Mouse (Mus musculus) stomach, embryonic 14.5 days (tissue): ENCODE measurements around the gene Prelid3b. TPM values are rescaled to one million over a fixed set of nuclear protein-coding genes. Genes with fewer than 3 reads are reported as not detected.

Source experiments
- ATAC-seq: fragments of 200-750 bp; cut with Nextera tagmentation; 2 replicates; pipeline ENCODE4 v1.8.0; 2017; ENCODE audit warnings: low read depth, moderate TSS enrichment; ENCODE audit not compliant: insufficient number of reproducible peaks, insufficient read depth, low FRiP score
- H3K27ac ChIP-seq: fragments of 300-500 bp; sonication (generic); 2 replicates; pipeline ENCODE4 v1.5.1; 2014; ENCODE audit warnings: mild to moderate bottlenecking, low read length, moderate library complexity, mixed read lengths
- H3K27me3 ChIP-seq: fragments of 300-500 bp; sonication (generic); 2 replicates; pipeline ENCODE4 v1.6.1; 2014; ENCODE audit warnings: low read length, control low read depth, mixed read lengths; ENCODE audit not compliant: control insufficient read depth, insufficient read depth
- H3K36me3 ChIP-seq: fragments of 300-500 bp; sonication (generic); 2 replicates; pipeline ENCODE4 v1.6.1; 2014; ENCODE audit warnings: mild to moderate bottlenecking, control low read depth, low read length, moderate library complexity, mixed read lengths; ENCODE audit not compliant: control insufficient read depth, insufficient read depth
- H3K4me1 ChIP-seq: fragments of 300-500 bp; sonication (generic); 2 replicates; pipeline ENCODE4 v1.6.1; 2014; ENCODE audit warnings: low read length, control low read depth, mixed read lengths; ENCODE audit not compliant: control insufficient read depth, insufficient read depth
- H3K4me2 ChIP-seq: fragments of 300-500 bp; sonication (generic); replicated peaks from 2 replicates; pipeline ENCODE4 v1.6.1; 2014; ENCODE audit warnings: low read depth, low read length, control low read depth
- H3K4me3 ChIP-seq: fragments of 300-500 bp; sonication (generic); 2 replicates; pipeline ENCODE4 v1.5.1; 2014; ENCODE audit warnings: low read depth, low read length, control low read depth
- H3K9ac ChIP-seq: fragments of 300-500 bp; sonication (generic); replicated peaks from 2 replicates; pipeline ENCODE4 v1.6.1; 2014; ENCODE audit warnings: low read depth, mild to moderate bottlenecking, control low read depth, low read length, moderate library complexity, mixed read lengths
- H3K9me3 ChIP-seq: fragments of 300-500 bp; sonication (generic); 2 replicates; pipeline ENCODE4 v1.6.1; 2016; ENCODE audit warnings: low read depth, low read length, control low read depth; ENCODE audit not compliant: control insufficient read depth
- WGBS: fragments of 180-500 bp; shearing (Covaris S2); extraction: QIAGEN DNeasy Blood & Tissue Kit; methylation state at CpG from one replicate; pipeline ENCODE4 v1.1.7; 2014; 5-methylcytosine and 5-hydroxymethylcytosine counted together
- polyA plus RNA-seq: library from polyadenylated mRNA; unstranded; fragments of >200 nt; fragmentation: Nextera tagmentation; extraction: Ambion mirVana; gene quantifications from 2 replicates; pipeline ENCODE4 v1.2.1, GENCODE M21; 2014

Prelid3b gene
- 99.9 and 101 TPM in 2 replicates for polyA plus RNA-seq

DNA sequence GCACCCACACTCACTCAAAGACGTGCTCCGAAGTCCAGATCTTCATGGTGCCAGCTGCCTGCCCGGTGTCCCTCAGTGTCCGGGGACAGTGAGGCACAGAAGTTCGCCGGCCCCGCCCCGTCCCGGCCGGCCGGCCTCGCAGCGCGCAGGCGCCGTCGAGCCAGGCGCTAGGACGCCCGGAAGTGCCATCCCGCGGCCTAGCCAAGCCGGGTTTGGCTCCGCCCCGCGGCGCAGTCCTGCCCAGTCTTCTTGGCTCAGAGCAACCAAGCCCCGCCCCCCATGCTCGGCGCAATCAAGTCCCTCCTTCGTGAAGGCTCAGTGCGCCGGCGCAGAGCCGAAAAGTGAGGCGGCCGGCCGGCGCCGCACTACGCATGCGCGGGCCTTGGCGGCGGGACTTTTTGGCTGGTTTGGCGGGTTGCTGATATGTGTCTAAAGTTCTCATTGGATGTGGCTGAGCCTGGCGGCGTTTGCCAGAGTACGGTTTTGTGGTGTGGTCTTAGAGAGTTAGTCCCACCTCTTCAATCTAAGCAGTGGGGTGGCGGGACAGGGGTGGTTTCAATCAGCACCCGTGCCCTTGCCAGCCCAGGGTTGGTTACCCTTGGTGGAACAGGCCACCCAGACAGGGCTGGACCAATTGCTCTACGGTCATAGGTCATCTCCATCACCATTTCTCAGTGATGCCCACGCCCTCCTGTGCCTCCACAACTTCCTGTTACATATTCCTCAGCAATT, at the start of gene Prelid3b:
Prelid3b (minus strand) TSS at position 264 of the 732 bp plus-strand sequence.
- peak within 1 kb of the TSS; percentile 81 for H3K9ac ChIP-seq
- H3K4me1 ChIP-seq, result peaks cover 14% of the 10 kb centered on the region; the same call in 1 of the 2 replicates
- peak within 1 kb of the TSS; percentile 73 for H3K4me2 ChIP-seq
- peak within 1 kb of the TSS; percentile 68 for H3K4me3 ChIP-seq
- H3K36me3 ChIP-seq, result peaks cover 11% of the 10 kb centered on the region
- ATAC-seq, result peak; percentile 96
- H3K27me3 ChIP-seq, result no peaks in the 10 kb centered on the region
- peak within 1 kb of the TSS; percentile 69; the same call in 1 of the 2 replicates for H3K27ac ChIP-seq
- under 1% methylated on average over 53 of the region's 53 CpGs for WGBS
- H3K9me3 ChIP-seq, result no peaks in the 10 kb centered on the region

DNA sequence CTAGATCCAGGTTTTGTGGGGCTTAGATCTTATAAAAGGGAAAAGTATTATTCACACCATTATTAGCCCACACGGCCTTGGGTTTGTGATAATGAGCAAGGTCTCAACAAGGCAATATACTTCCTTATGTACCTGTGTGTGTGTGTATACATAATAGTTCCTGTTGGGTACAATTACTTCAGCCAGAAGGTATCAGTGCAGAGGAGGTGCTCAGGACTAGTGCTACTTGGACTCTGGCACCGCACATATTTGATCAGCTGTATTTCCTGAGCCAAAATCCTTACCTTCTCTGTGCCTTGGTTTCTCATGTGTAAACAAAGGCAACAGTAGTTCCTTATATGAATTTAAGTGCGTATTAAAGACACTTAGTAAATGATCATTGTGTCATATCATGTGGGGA, 49.3 kb upstream of the Prelid3b start:
- Histone ChIP-seq H3K9ac (no peak overlapping the region), H3K27ac (no peak overlapping the region), H3K4me2 (no peak overlapping the region), H3K4me3 (no peak overlapping the region), H3K36me3 (no peaks in the 10 kb centered on the region), H3K9me3 (no peaks in the 10 kb centered on the region), H3K4me1 (no peaks in the 10 kb centered on the region), H3K27me3 (no peaks in the 10 kb centered on the region)
- 81% methylated on average over 3 of the region's 3 CpGs for WGBS
- ATAC-seq, result no peak

- H3K4me3 ChIP-seq, result no peak overlapping the region
- H3K4me2 ChIP-seq, result no peak overlapping the region
- ATAC-seq, result no peak
- no peaks in the 10 kb centered on the region for H3K36me3 ChIP-seq
- no peaks in the 10 kb centered on the region for H3K4me1 ChIP-seq
- no peak overlapping the region for H3K9ac ChIP-seq
- no peaks in the 10 kb centered on the region for H3K9me3 ChIP-seq
- 66% methylated on average over 8 of the region's 8 CpGs for WGBS
- no peaks in the 10 kb centered on the region for H3K27me3 ChIP-seq
- no peak overlapping the region for H3K27ac ChIP-seq
Measured at GRCm38 (mm10) chr2:174517141-174518079, 44.5 kb upstream of the Prelid3b start.

DNA sequence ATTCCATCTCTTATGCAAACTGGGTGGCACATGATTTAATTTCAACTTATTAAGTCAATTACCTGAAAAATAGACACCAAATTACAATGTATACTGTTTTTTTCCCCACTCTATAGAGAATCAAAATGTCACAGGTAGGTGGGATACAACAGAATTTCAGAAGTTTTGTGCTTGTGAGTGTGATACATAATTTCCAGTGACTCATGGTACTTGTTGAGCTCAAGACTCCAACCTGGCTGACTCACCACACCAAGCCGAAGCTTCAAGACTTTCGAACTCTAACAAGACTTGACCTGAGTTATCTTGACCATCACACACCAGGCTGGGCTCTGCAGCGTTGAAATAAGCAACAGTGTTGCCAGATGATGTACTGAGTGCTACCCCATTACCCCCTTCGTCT, 42.0 kb upstream of the Prelid3b start:
- H3K4me1 ChIP-seq, result no peaks in the 10 kb centered on the region
- H3K4me3 ChIP-seq, result no peak overlapping the region
- H3K4me2 ChIP-seq, result no peak overlapping the region
- no peaks in the 10 kb centered on the region for H3K36me3 ChIP-seq
- 76% methylated on average over 4 of the region's 4 CpGs for WGBS
- no peaks in the 10 kb centered on the region for H3K9me3 ChIP-seq
- H3K27me3 ChIP-seq, result no peaks in the 10 kb centered on the region
- H3K9ac ChIP-seq, result no peak overlapping the region
- no peak overlapping the region for H3K27ac ChIP-seq
- ATAC-seq, result no peak

DNA sequence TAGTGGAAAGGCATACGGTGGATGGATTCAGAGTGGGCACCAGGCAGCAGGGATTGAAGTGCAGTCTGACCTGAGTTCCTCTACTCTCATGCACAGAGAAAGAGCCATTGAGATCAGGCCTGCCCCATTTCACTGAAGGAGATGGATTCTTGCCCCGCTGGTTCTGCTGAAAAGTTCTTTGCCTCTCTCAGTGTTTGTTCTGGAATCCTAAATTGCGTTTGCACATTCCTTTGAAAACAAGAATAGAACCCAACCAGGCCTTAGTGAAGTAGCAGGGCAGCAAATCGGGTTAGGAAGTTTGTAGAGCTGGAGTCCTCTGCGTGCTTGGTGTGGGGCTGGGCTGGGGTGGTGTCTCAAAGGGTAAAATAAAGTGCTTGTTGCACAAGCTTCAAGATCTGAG, 40.9 kb upstream of the Prelid3b start:
- Histone ChIP-seq H3K27me3 (no peaks in the 10 kb centered on the region), H3K36me3 (no peaks in the 10 kb centered on the region), H3K4me1 (no peaks in the 10 kb centered on the region), H3K9ac (no peak overlapping the region), H3K9me3 (no peaks in the 10 kb centered on the region), H3K4me2 (no peak overlapping the region), H3K4me3 (no peak overlapping the region), H3K27ac (no peak overlapping the region)
- 74% methylated on average over 5 of the region's 5 CpGs for WGBS
- no peak for ATAC-seq

- Histone ChIP-seq H3K9me3 (no peaks in the 10 kb centered on the region), H3K27ac (no peak overlapping the region), H3K4me2 (no peak overlapping the region), H3K4me1 (no peaks in the 10 kb centered on the region), H3K27me3 (no peaks in the 10 kb centered on the region), H3K36me3 (no peaks in the 10 kb centered on the region), H3K9ac (no peak overlapping the region), H3K4me3 (no peak overlapping the region)
- 88% methylated on average over 8 of the region's 8 CpGs for WGBS
- ATAC-seq, result no peak
Measured at GRCm38 (mm10) chr2:174509825-174510224, 36.9 kb upstream of the Prelid3b start.

DNA sequence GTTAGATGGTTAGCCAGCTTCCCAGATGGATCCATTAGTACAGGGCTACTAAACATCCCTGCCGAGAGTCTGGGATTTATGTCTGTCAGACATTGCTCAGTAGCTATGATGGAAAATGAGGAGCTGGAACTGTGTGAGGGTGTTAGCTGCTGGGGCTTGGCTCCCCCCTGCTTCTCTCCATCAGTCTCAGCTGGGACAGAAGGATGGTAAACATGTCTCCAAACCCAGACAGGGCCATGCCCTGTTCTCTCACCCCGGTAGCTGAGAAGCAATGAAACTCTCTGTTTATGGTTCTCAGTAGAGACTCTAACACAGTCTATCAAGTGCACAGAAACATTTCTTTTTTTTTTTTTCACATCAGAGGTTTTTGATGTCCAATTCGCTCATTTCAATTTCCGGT, 35.1 kb upstream of the Prelid3b start:
- Histone ChIP-seq H3K27me3 (no peaks in the 10 kb centered on the region), H3K36me3 (no peaks in the 10 kb centered on the region), H3K4me3 (no peak overlapping the region), H3K4me1 (no peaks in the 10 kb centered on the region), H3K27ac (no peak overlapping the region), H3K9ac (no peak overlapping the region), H3K4me2 (no peak overlapping the region), H3K9me3 (no peaks in the 10 kb centered on the region)
- ATAC-seq, result no peak
- WGBS, result 48% methylated on average over 4 of the region's 4 CpGs

DNA sequence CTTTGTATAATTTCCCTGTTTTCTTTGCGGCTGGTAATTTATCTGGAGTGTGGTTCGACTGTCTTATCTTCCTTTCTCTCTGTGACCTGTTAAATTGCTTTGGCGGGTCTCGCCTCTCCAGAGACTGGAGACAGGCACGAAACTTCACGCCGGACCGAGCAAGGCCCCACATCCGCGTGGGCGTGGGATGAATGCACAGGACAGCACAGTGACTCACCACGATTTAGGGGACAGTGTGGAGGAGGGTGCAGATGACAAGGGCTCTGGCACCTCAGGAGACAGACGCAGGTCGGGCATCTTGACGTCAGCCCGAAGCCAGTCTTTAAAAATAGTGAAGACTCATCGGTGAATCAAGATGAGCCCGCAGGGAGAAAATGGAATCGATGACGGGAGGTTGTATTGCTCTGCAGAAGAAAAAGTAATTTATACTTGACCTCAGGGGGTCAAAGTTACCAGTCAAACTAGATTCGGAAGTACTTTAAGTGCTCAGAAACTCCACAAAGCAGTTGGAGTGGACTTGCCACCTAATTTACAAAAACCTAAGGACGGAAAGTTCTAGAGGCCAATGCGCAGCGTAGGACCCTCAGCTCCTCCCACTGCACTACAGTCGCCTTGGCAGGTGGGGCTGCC, 30.1 kb upstream of the Prelid3b start:
- H3K9ac ChIP-seq, result no peak overlapping the region
- H3K4me2 ChIP-seq, result no peak overlapping the region
- H3K27me3 ChIP-seq, result no peaks in the 10 kb centered on the region
- H3K4me1 ChIP-seq, result no peaks in the 10 kb centered on the region
- no peaks in the 10 kb centered on the region for H3K9me3 ChIP-seq
- no peak overlapping the region for H3K27ac ChIP-seq
- H3K4me3 ChIP-seq, result no peak overlapping the region
- 62% methylated on average over 25 of the region's 25 CpGs for whole genome bisulfite sequencing
- no peaks in the 10 kb centered on the region for H3K36me3 ChIP-seq
- ATAC-seq, result no peak; the same call in 1 of the 2 replicates
